Mouse (Mus musculus): ENCODE data around the gene 9130230L23Rik.
"Not testable (repeated sequence)": the region's sequence is repeated elsewhere in the genome, so short reads cannot be mapped to it uniquely, and the experiment has no call there.

9130230L23Rik gene

GRCm38 (mm10) chr5:66005041-66005678, 1.1 kb upstream of the 9130230L23Rik start:
- DNase-seq (ENCODE audit: low read depth, low spot score), result no peak

DNA sequence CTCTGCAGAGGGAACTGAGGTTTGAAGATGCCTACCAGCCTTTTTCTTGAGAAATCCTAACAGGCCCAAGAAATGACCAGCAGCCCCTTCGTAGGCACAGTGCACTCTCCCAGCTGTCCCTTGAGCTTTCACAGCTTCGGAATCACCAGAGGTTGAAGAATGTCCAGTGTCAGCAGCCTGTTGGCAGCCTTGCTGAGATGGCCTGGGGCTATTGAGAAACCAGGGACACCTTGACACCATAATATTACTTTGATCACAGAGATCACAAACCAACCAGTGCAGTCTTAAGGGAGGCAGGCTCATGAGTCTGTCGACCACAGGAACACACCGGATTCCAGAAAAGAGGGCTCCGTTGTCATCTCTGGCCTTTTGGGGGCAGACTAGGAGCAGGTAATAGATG, 2.9 kb downstream of the 9130230L23Rik start:
- DNase-seq (ENCODE audit: low read depth, low spot score), result no peak

GRCm38 (mm10) chr5:66000567-66001125, 3.4 kb downstream of the 9130230L23Rik start:
- DNase-seq (ENCODE audit: low read depth, low spot score), result no peak

DNA sequence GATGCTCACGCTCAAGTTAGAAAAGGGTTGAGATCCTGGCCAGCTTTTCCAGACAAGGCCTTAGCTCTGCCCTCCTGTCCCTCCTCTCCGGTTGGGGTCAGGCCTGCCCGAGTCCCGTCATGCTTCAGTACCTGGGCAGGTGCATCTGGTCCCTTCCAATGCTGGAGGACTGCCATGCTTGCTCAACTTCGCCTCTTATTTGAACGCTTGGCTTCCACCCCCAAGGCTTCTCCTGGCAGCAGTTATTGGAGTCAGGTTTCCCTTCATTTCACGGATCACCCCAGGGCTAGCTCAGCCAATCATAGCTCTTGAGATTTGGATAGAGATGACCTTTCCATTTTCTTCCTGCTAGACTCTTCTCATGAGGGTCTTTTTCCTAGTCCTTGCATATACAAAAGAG, 4.0 kb downstream of the 9130230L23Rik start:
- no peak for DNase-seq (ENCODE audit: low read depth, low spot score)

GRCm38 (mm10) chr5:65999106-65999505, 5.0 kb downstream of the 9130230L23Rik start:
- DNase-seq (ENCODE audit: low read depth, low spot score), result no peak

GRCm38 (mm10) chr5:65997813-65998212, 6.3 kb downstream of the 9130230L23Rik start:
- no peak for DNase-seq (ENCODE audit: low read depth, low spot score)

GRCm38 (mm10) chr5:65994643-65995042, 9.4 kb downstream of the 9130230L23Rik start:
- no peak for DNase-seq (ENCODE audit: low read depth, low spot score)

- no peak for DNase-seq (ENCODE audit: low read depth, low spot score)
Measured at GRCm38 (mm10) chr5:65991191-65991590, 12.9 kb downstream of the 9130230L23Rik start.

DNA sequence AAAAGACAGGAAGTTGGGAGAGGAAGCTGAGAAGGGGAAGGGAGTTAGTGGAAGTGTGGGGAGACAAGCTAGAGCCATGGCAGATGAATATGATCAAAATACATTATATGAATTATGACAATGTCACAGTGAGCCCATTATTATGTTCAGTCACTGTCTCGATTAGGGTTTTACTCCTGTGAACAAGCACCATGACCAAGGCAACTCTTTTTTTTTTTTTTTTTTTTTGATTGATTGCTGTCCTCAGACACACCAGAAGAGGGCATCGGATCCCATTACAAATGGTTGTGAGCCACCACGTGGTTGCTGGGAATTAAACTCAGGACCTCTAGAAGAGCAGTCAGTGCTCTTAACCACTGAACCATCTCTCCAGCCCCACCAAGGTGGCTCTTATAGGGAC, 17.1 kb downstream of the 9130230L23Rik start:
- not testable (repeated sequence) for DNase-seq (ENCODE audit: low read depth, low spot score)

DNA sequence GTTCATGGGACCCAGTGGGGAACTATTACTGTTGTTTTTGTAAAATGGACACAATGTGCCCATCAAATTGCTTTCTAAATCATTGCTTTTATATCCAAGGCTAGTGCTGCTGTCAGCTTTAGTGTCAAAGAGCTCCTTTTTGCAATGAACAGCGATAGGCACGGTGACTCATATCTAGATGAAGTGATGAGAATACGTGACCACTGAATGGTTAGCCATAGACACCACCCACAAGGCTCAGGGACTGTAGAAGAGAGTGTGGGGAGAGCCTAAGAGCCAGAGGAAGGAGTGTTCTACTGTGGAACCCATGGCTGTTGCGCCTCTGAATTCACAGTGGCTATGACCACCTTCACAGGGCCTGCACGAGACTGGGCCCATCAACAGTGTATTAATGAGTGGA, 17.7 kb downstream of the 9130230L23Rik start:
- DNase-seq (ENCODE audit: low read depth, low spot score), result no peak

DNA sequence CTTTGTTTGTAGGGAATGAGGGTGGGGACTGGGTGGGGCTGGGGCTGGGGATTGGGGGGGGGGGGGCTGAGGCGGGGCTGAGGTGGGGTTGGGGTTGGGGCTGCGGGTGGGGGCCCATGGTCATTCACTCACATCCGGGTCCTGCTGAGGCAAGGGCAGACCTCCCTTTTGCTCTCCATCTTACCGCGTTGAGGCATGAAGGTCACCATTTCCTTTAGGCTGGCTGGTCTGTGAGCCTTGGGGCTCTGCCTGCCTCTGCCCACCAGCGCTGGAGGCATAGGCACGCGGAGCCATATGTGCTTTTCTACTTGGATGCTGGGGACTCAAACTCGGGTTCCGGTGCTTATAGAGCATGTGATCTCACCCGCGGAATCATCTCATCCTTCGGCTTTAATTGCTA, 28.4 kb downstream of the 9130230L23Rik start:
- DNase-seq (ENCODE audit: low read depth, low spot score), result no peak

- no peak for DNase-seq (ENCODE audit: low read depth, low spot score)
Measured at GRCm38 (mm10) chr5:65973189-65973588, 30.9 kb downstream of the 9130230L23Rik start.

GRCm38 (mm10) chr5:65968004-65968403, 36.1 kb downstream of the 9130230L23Rik start:
- DNase-seq (ENCODE audit: low read depth, low spot score), result no peak

DNA sequence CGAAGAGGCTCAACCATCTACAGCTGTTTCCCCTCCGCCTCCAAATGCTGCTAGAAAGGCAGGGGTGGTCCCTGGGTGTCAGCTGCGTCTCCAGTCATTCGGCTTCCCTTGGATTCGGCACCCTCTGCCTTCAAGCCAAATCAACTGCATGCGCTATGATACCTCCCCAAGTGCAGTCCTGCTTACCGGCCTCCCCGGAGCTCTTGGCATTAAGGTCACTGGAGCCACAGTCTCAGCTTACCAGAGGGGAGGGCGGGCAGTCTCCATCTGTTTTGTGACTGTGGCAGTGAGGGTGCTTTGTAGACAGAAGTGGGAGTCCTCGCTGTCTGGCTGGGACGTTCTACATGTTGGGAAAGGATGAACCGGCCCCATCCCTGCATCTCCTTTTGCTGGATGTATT, 37.0 kb downstream of the 9130230L23Rik start:
- DNase-seq (ENCODE audit: low read depth, low spot score), result no peak

- DNase-seq (ENCODE audit: low read depth, low spot score), result no peak
Measured at GRCm38 (mm10) chr5:65965771-65966279, 38.3 kb downstream of the 9130230L23Rik start.

DNA sequence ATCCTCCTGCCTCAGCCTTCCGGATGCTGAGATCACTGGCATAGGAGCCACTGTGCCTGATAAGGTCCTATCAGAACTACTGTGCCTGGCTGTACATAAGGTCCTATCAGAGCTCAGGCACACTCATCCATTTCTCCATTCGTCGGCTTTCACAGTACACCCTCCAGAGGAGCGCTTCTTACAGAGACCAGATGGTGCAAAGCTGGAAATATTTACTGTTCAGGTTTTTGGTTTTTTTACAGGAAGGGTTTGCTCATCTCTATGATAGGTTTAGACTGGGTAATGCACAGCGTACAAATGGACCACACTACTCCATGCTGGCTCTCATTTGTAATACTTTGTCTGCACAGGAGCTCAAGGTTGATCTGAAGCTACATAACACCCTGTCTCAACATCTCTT, 40.8 kb downstream of the 9130230L23Rik start:
- DNase-seq (ENCODE audit: low read depth, low spot score), result no peak

DNA sequence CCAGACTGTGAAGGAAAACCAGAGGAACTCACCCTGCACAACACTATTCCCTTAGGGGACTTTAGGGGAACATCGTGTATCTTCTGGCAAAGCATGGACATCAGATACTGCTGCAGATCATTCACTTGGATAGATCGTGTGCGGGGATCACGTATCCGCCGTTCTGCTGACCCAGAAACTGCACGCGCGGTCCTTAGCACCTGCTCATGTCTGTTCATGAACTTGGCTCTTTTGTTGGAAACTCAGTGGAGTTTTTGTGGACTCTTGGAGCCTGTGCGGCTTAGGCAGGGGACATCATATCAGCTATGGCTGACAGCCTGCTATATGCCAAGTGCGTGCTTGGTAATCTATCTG, 43.5 kb downstream of the 9130230L23Rik start:
- DNase-seq (ENCODE audit: low read depth, low spot score), result no peak

DNA sequence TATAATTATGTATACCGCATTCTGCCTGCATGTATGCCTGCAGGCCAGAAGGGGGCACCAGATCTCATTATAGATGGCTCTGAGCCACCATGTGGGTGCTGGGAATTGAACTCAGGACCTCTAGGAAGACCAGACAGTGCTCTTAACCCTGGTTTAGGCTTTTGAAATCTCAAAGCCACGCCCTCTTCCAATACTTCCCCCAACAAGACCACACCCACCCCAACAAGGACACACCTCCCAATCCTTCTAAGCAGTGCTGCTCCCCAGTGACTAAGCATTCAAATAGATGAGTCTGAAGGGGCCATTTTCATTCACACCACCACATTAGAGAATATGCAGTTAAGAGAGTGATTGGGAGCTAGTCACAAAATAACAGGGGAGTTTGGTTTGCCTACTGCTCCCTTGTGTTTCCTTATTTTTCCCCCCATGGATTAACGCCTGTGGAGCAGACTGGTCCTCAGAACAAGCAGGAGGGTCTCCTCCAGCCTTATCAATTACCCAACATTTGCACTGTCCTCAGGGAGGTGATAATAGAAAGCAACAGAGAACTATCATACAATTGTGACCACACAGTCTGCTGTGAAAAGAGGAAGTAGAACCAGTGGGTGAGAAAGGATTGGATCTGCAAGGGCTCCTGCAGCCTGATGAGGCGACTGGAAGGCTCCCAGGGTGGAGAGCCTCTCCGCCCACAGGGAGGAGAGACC, 44.0 kb downstream of the 9130230L23Rik start:
- DNase-seq (ENCODE audit: low read depth, low spot score), result no peak

GRCm38 (mm10) chr5:65958597-65958996, 45.5 kb downstream of the 9130230L23Rik start:
- DNase-seq (ENCODE audit: low read depth, low spot score), result no peak

GRCm38 (mm10) chr5:65956144-65957008, 47.7 kb downstream of the 9130230L23Rik start:
- DNase-seq (ENCODE audit: low read depth, low spot score), result no peak

DNA sequence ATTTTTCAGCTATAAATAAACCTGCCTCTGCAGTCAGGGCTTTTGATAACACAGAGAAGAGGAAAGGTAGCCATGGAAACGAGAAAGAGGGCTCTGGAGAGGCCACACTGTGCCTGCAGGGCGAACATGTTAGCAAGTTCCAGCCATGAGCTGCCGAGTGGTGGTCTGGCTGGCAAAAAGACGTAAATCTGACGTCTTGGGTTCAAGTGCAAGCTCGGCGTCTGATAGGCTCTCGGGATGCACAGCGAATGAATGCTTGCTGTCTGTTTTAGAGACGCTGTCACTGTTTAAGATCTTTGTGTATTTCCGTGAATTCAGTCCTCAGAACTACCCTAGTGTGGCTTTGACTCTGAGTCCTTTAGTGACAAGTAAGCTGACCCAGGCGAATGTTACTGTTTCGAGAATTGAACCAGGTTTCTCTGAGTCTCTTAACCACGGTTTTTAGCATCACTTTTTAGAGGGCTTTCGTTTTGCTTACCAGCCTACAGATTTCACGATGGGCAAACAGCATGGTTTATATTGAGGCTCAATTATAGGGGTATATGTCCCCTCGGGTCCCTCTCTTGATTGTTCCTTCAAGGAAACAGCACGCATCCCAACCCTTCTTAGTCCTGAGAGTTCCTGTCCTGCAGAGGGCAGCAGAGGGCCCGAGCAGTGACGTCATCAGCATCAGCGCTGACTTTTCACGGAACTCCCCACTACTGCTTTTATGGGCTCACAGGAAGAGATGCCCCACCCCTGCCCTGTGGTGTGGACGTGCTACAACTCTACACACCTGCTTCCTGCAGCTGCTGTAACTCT, 48.5 kb downstream of the 9130230L23Rik start:
- no peak for DNase-seq (ENCODE audit: low read depth, low spot score)

All from brain, embryonic 18.5 days (tissue).